Mouse (Mus musculus) kidney, embryonic 15.5 days (tissue): ENCODE data around the gene Vsir. TPM values are rescaled to one million over a fixed set of nuclear protein-coding genes. Genes with fewer than 3 reads are reported as not detected.
A peak's percentile ranks its signal among the peaks of the same experiment; 100 is the strongest.

Experiments used
- ATAC-seq: fragments of 200-750 bp; cut with Nextera tagmentation; replicated peaks from 2 replicates; pipeline ENCODE4 v1.8.0; 2017; ENCODE audit warnings: moderate TSS enrichment; ENCODE audit not compliant: low FRiP score
- H3K27ac ChIP-seq: fragments of 300-500 bp; sonication (generic); 2 replicates; pipeline ENCODE4 v1.5.1; 2015; ENCODE audit warnings: mild to moderate bottlenecking, inconsistent platforms
- H3K27me3 ChIP-seq: fragments of 300-500 bp; sonication (generic); 2 replicates; pipeline ENCODE4 v1.6.1; 2015; ENCODE audit warnings: inconsistent platforms
- H3K36me3 ChIP-seq: fragments of 300-500 bp; sonication (generic); 2 replicates; pipeline ENCODE4 v1.6.1; 2015; ENCODE audit warnings: inconsistent platforms
- H3K4me1 ChIP-seq: fragments of 300-500 bp; sonication (generic); 2 replicates; pipeline ENCODE4 v1.6.1; 2015; ENCODE audit warnings: inconsistent platforms
- H3K4me2 ChIP-seq: fragments of 300-500 bp; sonication (generic); 2 replicates; pipeline ENCODE4 v1.6.1; 2015; ENCODE audit warnings: moderate library complexity, mild to moderate bottlenecking, inconsistent platforms
- H3K4me3 ChIP-seq: fragments of 300-500 bp; sonication (generic); replicated peaks from 2 replicates; pipeline ENCODE4 v1.5.1; 2015; ENCODE audit warnings: mild to moderate bottlenecking, inconsistent platforms
- H3K9ac ChIP-seq: fragments of 300-500 bp; sonication (generic); 2 replicates; pipeline ENCODE4 v1.6.1; 2015; ENCODE audit warnings: mild to moderate bottlenecking, inconsistent platforms
- H3K9me3 ChIP-seq: fragments of 300-500 bp; sonication (generic); replicated peaks from 2 replicates; pipeline ENCODE4 v1.6.1; 2016; ENCODE audit warnings: inconsistent platforms
- WGBS: fragments of 180-500 bp; shearing (Covaris S2); methylation state at CpG from one replicate; pipeline ENCODE4 v1.1.7; 2015; ENCODE audit warnings: mixed read lengths; 5-methylcytosine and 5-hydroxymethylcytosine counted together
- polyA plus RNA-seq: library from polyadenylated mRNA; unstranded; fragments of >200 nt; fragmentation: Nextera tagmentation; extraction: Ambion mirVana; gene quantifications from 2 replicates; pipeline ENCODE4 v1.2.1, GENCODE M21; 2015

Gene Vsir
- polyA plus RNA-seq, 1 experiment from 2014 or later = 4.2 TPM

GRCm38 (mm10) chr10:60354881-60355677 is 8.4 kb downstream of the Vsir start:
- Histone ChIP-seq H3K36me3 (no peaks in the 10 kb centered on the region), H3K4me2 (no peak overlapping the region), H3K27ac (0 out of 2 replicates have a peak overlapping the region, but pooled peaks have one; percentile 22), H3K27me3 (no peaks in the 10 kb centered on the region), H3K4me3 (no peak overlapping the region), H3K9me3 (no peaks in the 10 kb centered on the region), H3K9ac (no peak overlapping the region), H3K4me1 (peaks cover 34% of the 10 kb centered on the region)
- 57% methylated on average over 11 of the region's 11 CpGs for WGBS
- ATAC-seq = no peak

GRCm38 (mm10) chr10:60357441-60357840 is 10.8 kb downstream of the Vsir start:
- Histone ChIP-seq H3K27me3 (no peaks in the 10 kb centered on the region), H3K9ac (no peak overlapping the region), H3K9me3 (no peaks in the 10 kb centered on the region), H3K4me3 (no peak overlapping the region), H3K27ac (no peak overlapping the region), H3K36me3 (no peaks in the 10 kb centered on the region), H3K4me1 (peaks cover 23% of the 10 kb centered on the region), H3K4me2 (no peak overlapping the region)
- ATAC-seq = no peak
- WGBS = 80% methylated on average over 4 of the region's 4 CpGs

GRCm38 (mm10) chr10:60357901-60358300 is 11.2 kb downstream of the Vsir start:
- Histone ChIP-seq H3K36me3 (no peaks in the 10 kb centered on the region), H3K27ac (no peak overlapping the region), H3K9me3 (no peaks in the 10 kb centered on the region), H3K4me3 (no peak overlapping the region), H3K9ac (no peak overlapping the region), H3K4me1 (peaks cover 23% of the 10 kb centered on the region), H3K27me3 (no peaks in the 10 kb centered on the region), H3K4me2 (no peak overlapping the region)
- WGBS = 95% methylated on average over 14 of the region's 14 CpGs
- no peak for ATAC-seq

GRCm38 (mm10) chr10:60358776-60359175 is 12.1 kb downstream of the Vsir start:
- no peaks in the 10 kb centered on the region for H3K9me3 ChIP-seq
- no peak for ATAC-seq
- H3K36me3 ChIP-seq = no peaks in the 10 kb centered on the region
- peaks cover 16% of the 10 kb centered on the region for H3K4me1 ChIP-seq
- no peak overlapping the region for H3K27ac ChIP-seq
- no peak overlapping the region for H3K4me2 ChIP-seq
- H3K9ac ChIP-seq = no peak overlapping the region
- no peak overlapping the region for H3K4me3 ChIP-seq
- H3K27me3 ChIP-seq = no peaks in the 10 kb centered on the region
- WGBS = 45% methylated on average over 4 of the region's 4 CpGs

- no peak overlapping the region for H3K4me2 ChIP-seq
- no peaks in the 10 kb centered on the region for H3K27me3 ChIP-seq
- H3K36me3 ChIP-seq = no peaks in the 10 kb centered on the region
- H3K4me3 ChIP-seq = no peak overlapping the region
- no peaks in the 10 kb centered on the region for H3K9me3 ChIP-seq
- no peak overlapping the region for H3K9ac ChIP-seq
- peaks cover 11% of the 10 kb centered on the region; the same call in 1 of the 2 replicates for H3K4me1 ChIP-seq
- no peak for ATAC-seq
- WGBS = 49% methylated on average over 12 of the region's 12 CpGs
- H3K27ac ChIP-seq = no peak overlapping the region
Measured at GRCm38 (mm10) chr10:60361615-60362309, 15.1 kb downstream of the Vsir start.

GRCm38 (mm10) chr10:60362310-60362628 is 15.6 kb downstream of the Vsir start:
- Histone ChIP-seq H3K36me3 (no peaks in the 10 kb centered on the region), H3K4me1 (peaks cover 11% of the 10 kb centered on the region; the same call in 1 of the 2 replicates), H3K4me3 (no peak overlapping the region), H3K27me3 (no peaks in the 10 kb centered on the region), H3K9ac (no peak overlapping the region), H3K9me3 (no peaks in the 10 kb centered on the region), H3K27ac (no peak overlapping the region), H3K4me2 (no peak overlapping the region)
- ATAC-seq = no peak
- 45% methylated on average over 2 of the region's 2 CpGs for WGBS

- Histone ChIP-seq H3K9me3 (no peaks in the 10 kb centered on the region), H3K27me3 (no peaks in the 10 kb centered on the region), H3K4me3 (no peak overlapping the region), H3K4me1 (peaks cover 11% of the 10 kb centered on the region; the same call in 1 of the 2 replicates), H3K9ac (no peak overlapping the region), H3K4me2 (no peak overlapping the region), H3K27ac (no peak overlapping the region), H3K36me3 (no peaks in the 10 kb centered on the region)
- no peak for ATAC-seq
- 61% methylated on average over 6 of the region's 6 CpGs for WGBS
Measured at GRCm38 (mm10) chr10:60363426-60363825, 16.8 kb downstream of the Vsir start.

GRCm38 (mm10) chr10:60367145-60367544 is 20.5 kb downstream of the Vsir start:
- no peak overlapping the region for H3K27ac ChIP-seq
- H3K9me3 ChIP-seq = no peaks in the 10 kb centered on the region
- no peaks in the 10 kb centered on the region for H3K36me3 ChIP-seq
- 0 out of 2 replicates have a peak, but pooled peaks cover 8% of the 10 kb centered on the region for H3K4me1 ChIP-seq
- H3K4me2 ChIP-seq = no peak overlapping the region
- no peak overlapping the region for H3K4me3 ChIP-seq
- ATAC-seq = no peak
- H3K27me3 ChIP-seq = no peaks in the 10 kb centered on the region
- 80% methylated on average over 2 of the region's 2 CpGs for WGBS
- H3K9ac ChIP-seq = no peak overlapping the region

- Histone ChIP-seq H3K27ac (no peak overlapping the region), H3K36me3 (no peaks in the 10 kb centered on the region), H3K4me2 (no peak overlapping the region), H3K9me3 (no peaks in the 10 kb centered on the region), H3K9ac (no peak overlapping the region), H3K27me3 (no peaks in the 10 kb centered on the region), H3K4me3 (no peak overlapping the region), H3K4me1 (0 out of 2 replicates have a peak, but pooled peaks cover 2% of the 10 kb centered on the region)
- no peak for ATAC-seq
- WGBS = 71% methylated on average over 4 of the region's 4 CpGs
Measured at GRCm38 (mm10) chr10:60367904-60368303, 21.3 kb downstream of the Vsir start.

GRCm38 (mm10) chr10:60369405-60369804 is 22.8 kb downstream of the Vsir start:
- WGBS = 75% methylated on average over 6 of the region's 6 CpGs
- H3K4me3 ChIP-seq = no peak overlapping the region
- peaks cover 12% of the 10 kb centered on the region for H3K4me1 ChIP-seq
- H3K4me2 ChIP-seq = no peak overlapping the region
- no peak overlapping the region for H3K9ac ChIP-seq
- ATAC-seq = no peak
- H3K27me3 ChIP-seq = no peaks in the 10 kb centered on the region
- H3K36me3 ChIP-seq = no peaks in the 10 kb centered on the region
- H3K27ac ChIP-seq = no peak overlapping the region
- no peaks in the 10 kb centered on the region for H3K9me3 ChIP-seq

- no peak for ATAC-seq
- no peak overlapping the region for H3K27ac ChIP-seq
- no peaks in the 10 kb centered on the region for H3K9me3 ChIP-seq
- 74% methylated on average over 2 of the region's 2 CpGs for whole genome bisulfite sequencing
- H3K4me2 ChIP-seq = no peak overlapping the region
- no peaks in the 10 kb centered on the region for H3K36me3 ChIP-seq
- peaks cover 14% of the 10 kb centered on the region for H3K4me1 ChIP-seq
- H3K27me3 ChIP-seq = no peaks in the 10 kb centered on the region
- H3K9ac ChIP-seq = no peak overlapping the region
- H3K4me3 ChIP-seq = no peak overlapping the region
Measured at GRCm38 (mm10) chr10:60370098-60370497, 23.4 kb downstream of the Vsir start.

- no peaks in the 10 kb centered on the region for H3K9me3 ChIP-seq
- ATAC-seq = no peak
- H3K4me3 ChIP-seq = no peak overlapping the region
- H3K9ac ChIP-seq = no peak overlapping the region
- 74% methylated on average over 5 of the region's 5 CpGs for WGBS
- H3K27me3 ChIP-seq = no peaks in the 10 kb centered on the region
- H3K27ac ChIP-seq = no peak overlapping the region
- peaks cover 14% of the 10 kb centered on the region for H3K4me1 ChIP-seq
- no peak overlapping the region for H3K4me2 ChIP-seq
- no peaks in the 10 kb centered on the region for H3K36me3 ChIP-seq
Measured at GRCm38 (mm10) chr10:60370601-60371061, 24.0 kb downstream of the Vsir start.
